Mouse (Mus musculus): ENCODE data around the gene Fam124a.

DNA sequence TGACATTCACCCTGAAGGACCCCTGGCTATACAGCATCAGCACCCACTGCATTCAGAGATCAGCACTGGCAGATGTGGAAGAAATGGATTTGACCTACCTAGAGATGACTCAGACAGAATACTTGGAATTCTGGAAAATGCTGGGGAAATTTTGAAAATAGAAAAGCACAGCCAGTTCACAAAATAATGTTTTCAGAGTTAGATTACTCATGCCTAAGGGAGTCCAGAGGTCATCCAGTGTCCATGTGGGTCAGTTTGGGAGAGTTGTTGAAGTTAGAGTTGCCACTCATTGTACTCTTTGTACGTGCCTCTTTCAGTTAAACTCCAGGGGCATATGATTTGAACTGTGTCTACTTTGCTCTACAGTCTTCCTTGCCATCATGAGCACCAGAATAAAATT is 13.8 kb upstream of the Fam124a start:
- TF ChIP-seq CTCF (IDR thresholded peaks at IDR 0.05; ENCODE audit: low read depth, low read length) (no peak), POLR2A (IDR thresholded peaks at IDR 0.05; ENCODE audit: borderline replicate concordance, low read depth, low read length) (no peak)
